Mouse (Mus musculus) neutrophil, adult 5-6 weeks (primary cell): ENCODE measurements around the gene Mdm2. TPM values are rescaled to one million over a fixed set of nuclear protein-coding genes. Genes with fewer than 3 reads are reported as not detected.

ENCODE experiments used
- ATAC-seq: fragments of 151-379, 151-347 bp; 2 replicates; pipeline ENCODE4 v1.8.0; 2017; ENCODE audit warnings: mild to moderate bottlenecking, moderate TSS enrichment; ENCODE audit not compliant: insufficient number of reproducible peaks, poor library complexity, low FRiP score, severe bottlenecking; ENCODE audit errors: extremely low read depth
- total RNA-seq: library from RNA; stranded (forward); fragments of 200-1000 nt; gene quantifications from 2 replicates; pipeline ENCODE4 v1.2.3, GENCODE M21; 2017

The Mdm2 gene
- total RNA-seq, 1 experiment from 2014 or later = 173 TPM

- no peak for ATAC-seq
Measured at GRCm38 (mm10) chr10:117689297-117690100, 21.1 kb downstream of the Mdm2 start.

GRCm38 (mm10) chr10:117688204-117689151 is 22.1 kb downstream of the Mdm2 start:
- ATAC-seq = peak; percentile 58; the same call in 1 of the 2 replicates

- no peak for ATAC-seq
Measured at GRCm38 (mm10) chr10:117687577-117687976, 23.0 kb downstream of the Mdm2 start.

- ATAC-seq = no peak
Measured at GRCm38 (mm10) chr10:117687018-117687417, 23.5 kb downstream of the Mdm2 start.

- ATAC-seq = no peak
Measured at GRCm38 (mm10) chr10:117685849-117686591, 24.5 kb downstream of the Mdm2 start.

- no peak for ATAC-seq
Measured at GRCm38 (mm10) chr10:117685171-117685848, 25.2 kb downstream of the Mdm2 start.

- no peak for ATAC-seq
Measured at GRCm38 (mm10) chr10:117684298-117685170, 26.0 kb downstream of the Mdm2 start.

GRCm38 (mm10) chr10:117683734-117684037 is 26.9 kb downstream of the Mdm2 start:
- no peak for ATAC-seq

- no peak for ATAC-seq
Measured at GRCm38 (mm10) chr10:117682858-117683733, 27.5 kb downstream of the Mdm2 start.

GRCm38 (mm10) chr10:117681999-117682857 is 28.3 kb downstream of the Mdm2 start:
- ATAC-seq = peak; percentile 44; the same call in 1 of the 2 replicates

GRCm38 (mm10) chr10:117681543-117681942 is 29.0 kb downstream of the Mdm2 start:
- no peak for ATAC-seq

GRCm38 (mm10) chr10:117680868-117681513 is 29.6 kb downstream of the Mdm2 start:
- ATAC-seq = no peak

- ATAC-seq = no peak
Measured at GRCm38 (mm10) chr10:117679963-117680473, 30.5 kb downstream of the Mdm2 start.

- ATAC-seq = no peak
Measured at GRCm38 (mm10) chr10:117679029-117679686, 31.4 kb downstream of the Mdm2 start.

- no peak for ATAC-seq
Measured at GRCm38 (mm10) chr10:117678357-117678756, 32.2 kb downstream of the Mdm2 start.
